Mouse (Mus musculus) lung, postnatal 4 days (tissue): ENCODE data around the gene Tmem139.

ENCODE experiments used
- DNase-seq, 2 experiments: peaks; one replicate each; pipeline ENCODE4 v3.0.0; 2021

Tmem139 gene

GRCm38 (mm10) chr6:42282865-42283528 lies 21.2 kb downstream of the Tmem139 start:
- DNase-seq, result no peak

GRCm38 (mm10) chr6:42286448-42286847 lies 24.7 kb downstream of the Tmem139 start, which contains the start of gene Clcn1:
Gene Clcn1, plus strand, starts transcription at chr6:42286685.
- DNase-seq, result no peak

GRCm38 (mm10) chr6:42287562-42287961 lies 25.8 kb downstream of the Tmem139 start:
- DNase-seq, result no peak

GRCm38 (mm10) chr6:42293327-42293726 lies 31.6 kb downstream of the Tmem139 start:
- no peak for DNase-seq

- DNase-seq, result no peak
Measured at GRCm38 (mm10) chr6:42295549-42296094, 33.9 kb downstream of the Tmem139 start.

GRCm38 (mm10) chr6:42299362-42299761 lies 37.6 kb downstream of the Tmem139 start:
- no peak for DNase-seq

- no peak for DNase-seq
Measured at GRCm38 (mm10) chr6:42309816-42310378, 48.1 kb downstream of the Tmem139 start.

- no peak for DNase-seq
Measured at GRCm38 (mm10) chr6:42310427-42311053, 48.8 kb downstream of the Tmem139 start.
